Mouse (Mus musculus): ENCODE results near the gene Rad51. TPM values are rescaled to one million over a fixed set of nuclear protein-coding genes. Genes with fewer than 3 reads are reported as not detected.

Rad51 gene
- 1.3 and 10.3 TPM in 2 replicates for polyA plus RNA-seq (2012; rRNA removed; ENCODE audit: low replicate concordance)

DNA sequence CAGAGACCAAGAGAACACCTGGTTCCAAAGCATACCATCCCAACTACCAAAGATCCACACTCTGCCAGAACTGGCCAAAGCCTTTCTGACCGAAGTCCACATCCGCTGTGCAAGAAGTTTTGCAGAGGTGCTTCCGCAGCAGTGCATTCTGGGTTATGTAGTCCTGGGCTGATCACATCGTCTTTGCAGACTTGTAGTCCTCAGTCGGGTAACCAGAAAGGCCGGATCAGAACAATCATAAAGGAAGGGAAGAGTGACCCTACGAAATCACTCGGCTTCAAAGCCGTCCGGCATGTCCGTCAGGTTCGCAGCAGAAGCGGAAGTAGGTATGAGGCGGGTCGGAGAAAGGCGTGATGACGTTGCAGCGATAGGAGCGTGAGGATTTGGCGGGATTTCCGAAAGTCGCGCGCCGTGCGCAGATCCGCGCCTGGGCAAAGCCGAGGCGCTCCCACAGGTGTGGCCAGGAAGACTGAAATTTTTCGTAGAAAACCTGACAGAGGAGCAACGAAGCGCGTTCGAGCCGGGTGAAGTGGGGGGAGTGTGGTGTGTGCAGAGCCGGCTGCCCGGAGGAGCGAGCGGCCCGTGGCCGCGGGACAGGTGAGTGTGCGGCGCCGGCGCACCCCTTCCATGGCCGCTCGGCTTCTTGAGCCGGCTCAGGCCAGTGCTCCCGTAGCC, at the start of gene Rad51:
Gene Rad51, plus strand, starts transcription at position 356 of the 675 bp plus-strand sequence.

DNA sequence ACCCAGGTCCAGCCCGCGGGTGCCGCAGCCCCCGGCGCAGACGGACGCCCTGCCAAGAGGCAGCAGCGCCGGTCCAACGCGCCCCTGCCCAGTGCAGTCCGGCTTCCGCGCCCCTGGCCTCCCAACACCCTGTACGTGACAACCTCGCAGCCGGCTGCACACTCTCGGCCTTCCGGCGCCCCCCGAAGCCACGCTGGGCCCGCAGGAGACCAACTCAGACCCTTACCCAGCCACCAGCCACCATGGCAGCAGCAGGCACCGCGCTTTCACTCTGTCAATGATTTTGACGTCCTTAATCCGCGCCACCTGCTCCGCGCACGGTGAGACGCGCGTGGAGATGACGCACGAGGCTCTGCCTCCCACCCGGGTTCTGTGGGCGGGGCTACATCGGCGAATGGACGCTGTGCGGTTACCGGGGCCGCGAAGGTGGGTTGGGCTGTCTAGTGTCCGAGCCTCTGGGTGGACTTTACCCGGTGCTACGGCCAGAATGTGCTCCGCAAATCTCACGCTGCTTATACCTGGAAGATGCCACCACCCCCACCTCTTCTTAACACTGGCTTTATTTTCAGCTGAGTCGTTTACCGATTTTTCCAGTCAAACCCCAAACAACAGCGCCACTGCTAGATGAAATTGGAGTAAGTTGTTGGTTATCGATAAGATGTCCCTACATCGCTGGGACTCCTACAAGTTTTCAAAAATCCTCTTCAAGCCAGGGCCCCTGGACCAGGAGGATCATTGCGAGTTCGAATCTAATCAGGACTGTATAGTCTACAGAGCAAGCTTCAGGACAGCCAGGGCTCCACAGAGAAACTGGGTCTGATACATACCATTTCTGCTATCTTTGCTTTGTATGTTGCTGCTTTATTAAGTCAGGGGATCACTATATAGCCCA, 44.3 kb downstream of the Rad51 start, which contains the start of gene Rmdn3:
Gene Rmdn3, minus strand, starts transcription at position 354 of the 892 bp plus-strand sequence.

DNA sequence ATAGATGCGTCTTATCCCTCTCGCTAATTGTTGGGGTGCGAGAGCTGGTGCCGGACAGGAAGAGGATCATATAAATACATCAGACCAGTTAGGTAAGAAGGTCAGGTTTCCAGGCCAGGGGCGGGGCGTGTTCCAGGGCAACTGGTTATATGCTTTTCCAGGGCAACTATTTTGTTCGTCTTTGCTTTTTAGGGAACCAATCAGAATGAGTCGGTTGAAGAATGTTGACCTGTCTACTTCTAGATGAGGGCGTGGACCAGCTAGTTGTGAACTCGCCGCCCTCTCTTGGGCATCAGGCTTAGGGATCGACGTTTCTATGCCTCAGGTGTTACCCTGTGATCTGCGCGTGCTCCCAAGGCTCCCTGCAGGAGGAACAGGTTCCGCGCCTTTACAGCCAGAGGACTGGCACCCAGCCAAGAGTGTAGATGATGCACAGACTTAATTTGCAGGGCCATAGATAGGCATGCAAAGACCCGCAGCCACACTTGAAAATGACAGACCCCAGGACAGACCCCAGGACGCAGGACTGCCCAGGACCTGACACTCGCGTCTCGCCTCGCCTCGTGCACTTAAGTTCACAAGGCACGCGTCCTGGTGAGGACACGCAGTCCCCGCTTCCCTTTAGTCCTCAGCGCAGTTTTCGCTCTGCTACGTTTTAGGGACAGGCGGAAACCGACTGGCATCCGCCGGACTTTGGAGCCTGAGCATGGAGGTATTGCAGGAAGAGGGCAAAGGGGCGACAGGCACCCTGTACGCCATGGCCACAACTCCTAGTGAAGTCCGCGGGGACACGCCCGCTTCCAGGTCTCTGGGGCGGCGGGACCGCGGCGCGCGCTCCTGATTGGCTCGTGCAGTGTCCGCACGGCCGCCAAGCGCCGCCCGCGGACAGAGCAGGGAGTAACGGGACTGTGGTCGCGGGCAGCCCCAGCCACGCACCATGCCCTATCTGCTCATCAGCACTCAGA, 54.6 kb downstream of the Rad51 start, which contains the start of gene Gchfr:
Gene Gchfr, plus strand, starts transcription at position 873 of the 965 bp plus-strand sequence.

DNA sequence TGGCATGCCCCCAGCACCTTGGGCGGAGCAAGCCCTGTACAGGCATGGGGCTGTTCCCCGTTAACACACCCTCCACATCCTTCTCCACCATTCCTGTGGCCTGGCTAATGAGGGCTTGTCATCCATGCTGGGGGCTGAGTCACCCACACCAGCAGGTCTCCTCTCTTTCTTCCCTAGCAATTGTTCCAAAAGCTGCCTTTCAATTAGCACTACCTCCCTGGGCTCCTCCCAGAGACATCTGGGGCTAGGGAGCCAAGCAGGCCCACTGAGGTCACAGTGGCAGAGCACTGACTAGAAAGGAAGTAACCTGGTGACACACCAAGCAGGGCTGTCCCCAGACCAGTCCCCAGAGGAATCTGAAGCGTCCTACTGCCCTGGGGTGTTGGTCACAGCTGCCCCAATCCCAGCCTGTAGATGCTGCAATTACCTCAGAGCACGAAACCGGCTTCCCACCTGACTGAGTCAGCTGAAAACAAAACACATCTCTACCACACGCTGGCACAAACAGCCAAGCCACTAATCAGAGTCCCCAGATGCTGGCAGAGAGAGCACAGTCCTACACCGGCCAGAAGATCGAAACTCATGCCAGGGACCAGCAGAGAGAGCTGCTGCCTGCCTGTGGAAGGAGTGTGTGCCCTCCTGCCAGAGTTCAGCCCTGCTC, 61.5 kb downstream of the Rad51 start, which contains the start of gene Gm14137:
Gene Gm14137, plus strand, starts transcription at position 519 of the 661 bp plus-strand sequence.

Other genes with a start within 250 kb of the Rad51 start
- gene Bahd1, start 212.4 kb upstream of the Rad51 start, polyA plus RNA-seq (2012; rRNA removed; ENCODE audit: low replicate concordance) = 14.8 and 19.0 TPM in 2 replicates
- 22.2 and 36.9 TPM in 2 replicates for gene Chst14, start 186.3 kb upstream of the Rad51 start, polyA plus RNA-seq (2012; rRNA removed; ENCODE audit: low replicate concordance)
- 12.4 and 12.8 TPM in 2 replicates for gene Ccdc32, start 83.4 kb upstream of the Rad51 start, polyA plus RNA-seq (2012; rRNA removed; ENCODE audit: low replicate concordance)
- 3.0 and 6.3 TPM in 2 replicates for gene Rpusd2, start 78.0 kb upstream of the Rad51 start, polyA plus RNA-seq (2012; rRNA removed; ENCODE audit: low replicate concordance)
- 0.06 and 0.42 TPM in 2 replicates for gene Knl1, start 65.7 kb upstream of the Rad51 start, polyA plus RNA-seq (2012; rRNA removed; ENCODE audit: low replicate concordance)
- gene Rmdn3, start 44.2 kb downstream of the Rad51 start, polyA plus RNA-seq (2012; rRNA removed; ENCODE audit: low replicate concordance) = 24.6 and 39.6 TPM in 2 replicates
- gene Gchfr, start 55.0 kb downstream of the Rad51 start, polyA plus RNA-seq (2012; rRNA removed; ENCODE audit: low replicate concordance) = 2.2 and 40.9 TPM in 2 replicates
- 0.59 TPM in 1 of 2 replicates, not detected in the other for gene Gm14137, start 61.7 kb downstream of the Rad51 start, polyA plus RNA-seq (2012; rRNA removed; ENCODE audit: low replicate concordance)
- gene Zfyve19, start 95.8 kb downstream of the Rad51 start, polyA plus RNA-seq (2012; rRNA removed; ENCODE audit: low replicate concordance) = 47.9 and 51.2 TPM in 2 replicates
- gene Dnajc17, start 96.0 kb downstream of the Rad51 start, polyA plus RNA-seq (2012; rRNA removed; ENCODE audit: low replicate concordance) = 3.0 and 5.0 TPM in 2 replicates
- 0.33 TPM in 1 of 2 replicates, not detected in the other for gene Ppp1r14d, start 117.1 kb downstream of the Rad51 start, polyA plus RNA-seq (2012; rRNA removed; ENCODE audit: low replicate concordance)
- gene Spint1, start 124.6 kb downstream of the Rad51 start, polyA plus RNA-seq (2012; rRNA removed; ENCODE audit: low replicate concordance) = 0.62 and 26.6 TPM in 2 replicates
- gene Rhov, start 158.5 kb downstream of the Rad51 start, polyA plus RNA-seq (2012; rRNA removed; ENCODE audit: low replicate concordance) = 0.10 and 0.26 TPM in 2 replicates
- gene Vps18, start 175.9 kb downstream of the Rad51 start, polyA plus RNA-seq (2012; rRNA removed; ENCODE audit: low replicate concordance) = 19.4 and 28.2 TPM in 2 replicates
- gene Dll4, start 213.0 kb downstream of the Rad51 start, polyA plus RNA-seq (2012; rRNA removed; ENCODE audit: low replicate concordance) = 29.0 and 61.0 TPM in 2 replicates
- gene Chac1, start 238.4 kb downstream of the Rad51 start, polyA plus RNA-seq (2012; rRNA removed; ENCODE audit: low replicate concordance) = 5.2 and 12.0 TPM in 2 replicates